Mouse (Mus musculus): ENCODE data around the gene 1700013G24Rik. TPM values are rescaled to one million over a fixed set of nuclear protein-coding genes. Genes with fewer than 3 reads are reported as not detected.
A peak's percentile ranks its signal among the peaks of the same experiment; 100 is the strongest.
"Not testable (repeated sequence)": the region's sequence is repeated elsewhere in the genome, so short reads cannot be mapped to it uniquely, and the experiment has no call there.

Gene 1700013G24Rik
- total RNA-seq (2021) (not detected), polyA plus RNA-seq (2012; rRNA removed) (not detected in 2 replicates)
- long read RNA-seq, result 0 reads

GRCm38 (mm10) chr4:137453234-137453767, at the start of gene 1700013G24Rik:
1700013G24Rik (plus strand) TSS chr4:137453284.
- no peak for DNase-seq

GRCm38 (mm10) chr4:137405571-137405970, 47.5 kb upstream of the 1700013G24Rik start:
- DNase-seq, result no peak

- DNase-seq, result no peak
Observed at GRCm38 (mm10) chr4:137409691-137410090, 43.4 kb upstream of the 1700013G24Rik start, which contains the start of gene Cela3a. Cela3a (minus strand) TSS chr4:137409791.

DNA sequence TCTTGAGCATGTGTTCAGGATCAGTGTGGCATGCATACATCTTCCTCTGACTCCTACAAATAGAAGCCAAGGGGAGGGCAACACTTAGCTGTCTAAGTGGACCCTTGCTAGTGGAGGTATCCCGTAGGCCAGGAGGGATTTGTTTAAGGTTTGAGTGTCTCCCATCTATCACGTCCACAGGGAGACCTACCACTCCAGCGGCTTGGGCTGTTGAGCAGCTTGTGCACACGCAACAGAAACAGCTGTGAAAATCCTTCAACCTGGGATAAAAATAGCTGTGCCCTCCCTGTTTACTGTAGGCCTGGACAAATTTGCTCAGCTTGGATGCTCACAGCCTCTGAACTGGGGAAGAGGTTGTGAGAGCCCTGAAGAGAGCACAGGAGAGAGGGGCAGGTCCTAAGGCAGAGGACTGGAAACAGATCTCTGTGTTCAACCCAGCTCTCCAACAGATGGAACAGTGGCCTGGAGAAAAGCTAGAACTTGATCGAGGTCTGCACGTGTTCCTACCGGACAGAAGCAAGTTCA, 40.8 kb upstream of the 1700013G24Rik start:
- not testable (repeated sequence) for DNase-seq

DNA sequence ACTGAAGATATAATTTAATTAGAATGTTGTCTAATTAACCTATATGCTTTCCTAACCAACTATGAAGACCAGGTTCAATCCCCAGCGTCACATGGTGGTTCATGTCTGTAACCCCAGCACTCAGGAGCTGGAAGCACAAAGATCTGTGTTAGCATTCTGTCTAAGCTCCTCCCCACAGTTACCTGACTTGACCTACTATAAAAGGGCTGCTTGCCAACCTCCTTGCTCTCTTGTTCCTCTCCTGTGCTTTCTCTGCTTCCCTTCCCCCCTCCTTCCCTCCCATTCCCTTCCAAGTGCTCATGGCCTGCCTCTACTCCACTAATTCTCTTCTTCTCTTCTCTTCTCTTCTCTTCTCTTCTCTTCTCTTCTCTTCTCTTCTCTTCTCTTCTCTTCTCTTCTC, 38.1 kb upstream of the 1700013G24Rik start:
- DNase-seq, result no peak

DNA sequence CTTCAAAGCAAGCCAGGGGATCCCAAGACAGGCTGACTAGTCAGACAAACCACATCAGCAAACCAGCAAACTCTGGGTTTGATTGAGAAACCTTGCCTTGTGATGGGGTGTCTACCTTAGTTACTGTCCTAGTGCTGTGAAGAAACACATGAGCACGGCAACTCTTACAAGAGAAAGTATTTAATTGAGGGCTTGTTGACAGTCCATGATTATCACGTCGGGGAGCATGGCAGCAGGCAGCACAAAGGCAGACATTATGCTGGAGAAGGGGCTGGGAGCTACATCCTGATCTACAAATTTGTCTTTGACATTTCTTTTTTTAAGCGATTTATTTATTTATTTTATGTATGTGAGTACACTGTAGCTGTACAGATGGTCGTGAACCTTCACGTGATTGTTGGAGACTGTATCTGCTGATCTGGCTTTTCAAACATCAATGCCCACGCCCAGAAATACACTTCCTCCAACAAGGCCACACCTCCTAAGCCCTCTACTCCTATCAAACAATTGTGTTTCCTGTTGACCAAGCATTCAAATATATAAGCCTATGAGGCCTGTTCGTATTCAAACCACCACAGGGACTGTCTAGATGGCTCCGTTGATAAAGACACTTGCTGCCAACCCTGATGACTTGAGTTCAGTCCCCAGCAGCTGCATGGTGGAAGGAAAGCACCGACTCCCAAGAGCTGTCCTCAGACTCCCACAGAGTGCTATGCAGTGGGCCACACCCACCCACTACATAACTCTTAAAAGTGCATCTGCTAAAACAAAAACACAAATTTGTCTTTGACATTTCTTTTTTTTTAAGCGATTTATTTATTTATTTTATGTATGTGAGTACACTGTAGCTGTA, 35.1 kb upstream of the 1700013G24Rik start:
- DNase-seq, result no peak

GRCm38 (mm10) chr4:137430502-137430901, 22.6 kb upstream of the 1700013G24Rik start, which contains the start of gene Cela3b:
Cela3b (minus strand) TSS chr4:137430540.
- DNase-seq, result no peak

GRCm38 (mm10) chr4:137432700-137433550, 20.2 kb upstream of the 1700013G24Rik start:
- DNase-seq, result peak; percentile 30

DNA sequence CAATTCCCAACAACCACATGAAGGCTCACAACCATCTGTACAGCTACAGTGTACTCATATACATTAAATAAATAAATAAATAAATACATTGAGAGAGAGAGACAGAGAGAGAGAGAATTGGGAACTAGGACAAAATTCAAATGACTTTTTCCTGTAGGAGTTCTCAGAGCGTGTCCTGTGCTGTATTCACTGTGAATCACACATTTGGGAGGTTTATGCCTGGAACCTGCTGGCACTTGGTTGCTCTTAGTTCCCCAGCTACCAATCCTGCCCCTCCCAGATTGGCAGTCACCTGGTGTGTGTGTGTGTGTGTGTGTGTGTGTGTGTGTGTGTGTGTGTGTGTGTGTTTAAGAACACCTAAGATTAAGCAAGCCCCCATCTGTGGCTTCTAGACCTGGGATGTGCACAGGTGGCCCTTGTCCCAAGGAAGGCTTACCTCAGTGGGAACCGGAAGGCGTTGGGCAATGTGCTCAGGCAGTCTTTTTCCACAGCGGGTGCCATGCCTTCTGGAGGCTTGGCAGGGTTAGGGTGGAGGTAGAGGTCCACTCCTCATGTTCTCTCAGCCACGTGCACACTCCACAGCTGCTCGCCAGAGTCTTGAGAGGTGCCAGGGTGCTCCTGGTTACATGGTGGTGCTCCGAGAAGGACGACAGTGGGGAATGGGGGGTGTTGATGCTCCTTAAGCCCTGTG, 16.0 kb upstream of the 1700013G24Rik start:
- DNase-seq, result no peak

DNA sequence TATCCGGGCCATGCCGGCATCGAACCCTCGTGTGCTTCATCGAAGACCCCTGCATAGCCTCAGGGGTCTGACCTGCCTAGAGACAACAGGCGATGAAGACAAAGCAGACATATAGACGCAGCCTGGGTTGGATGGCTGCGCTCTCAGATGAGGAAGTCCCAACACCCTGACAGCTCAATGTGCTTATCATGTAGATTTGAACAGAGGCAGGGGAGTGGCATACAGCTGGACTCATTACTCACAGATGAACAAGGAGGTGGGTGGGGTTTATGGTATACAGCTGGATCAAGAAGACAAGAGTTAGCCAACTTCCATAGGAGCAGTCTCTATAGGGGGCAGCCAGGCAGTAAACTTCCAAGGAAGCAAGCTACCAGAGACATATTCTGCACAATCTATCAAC, 14.2 kb upstream of the 1700013G24Rik start:
- no peak for DNase-seq

DNA sequence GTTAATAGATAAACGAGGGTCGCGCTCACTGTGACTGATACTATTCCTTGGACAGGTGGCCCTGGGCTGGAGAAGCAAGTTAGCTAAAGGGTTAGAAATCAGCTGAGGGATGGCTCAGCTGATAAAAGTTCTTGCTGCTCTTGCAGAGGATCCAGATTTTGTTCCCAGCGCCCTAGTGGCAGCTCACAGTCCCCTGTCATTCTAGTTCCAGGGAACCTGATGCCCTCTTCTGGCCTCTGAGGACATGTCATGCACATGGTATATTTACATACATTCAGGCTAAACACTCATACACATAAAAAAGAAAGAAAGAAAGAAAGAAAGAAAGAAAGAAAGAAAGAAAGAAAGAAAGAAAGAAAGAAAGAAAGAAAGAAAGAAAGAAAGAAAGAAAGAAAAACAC, 11.8 kb upstream of the 1700013G24Rik start:
- no peak for DNase-seq

DNA sequence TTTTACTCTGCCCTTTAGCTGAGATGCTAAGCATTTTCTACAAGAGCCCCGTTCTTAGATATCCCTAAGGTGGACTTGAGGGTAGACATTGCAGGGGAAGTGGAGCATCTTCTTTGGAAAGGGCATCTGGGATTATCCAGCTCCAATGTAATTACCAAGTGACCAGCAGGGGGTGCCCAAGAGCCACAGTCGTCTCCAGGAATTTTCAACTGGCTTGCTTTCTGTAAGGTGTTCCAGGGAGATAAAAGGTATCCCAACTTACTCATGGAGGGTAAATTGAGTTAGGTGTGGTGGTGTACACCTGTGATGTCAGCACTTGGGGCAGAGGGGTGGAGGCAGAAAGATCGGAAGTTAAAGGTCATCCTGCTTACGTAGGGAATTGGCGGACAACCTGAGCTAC, 9.5 kb upstream of the 1700013G24Rik start:
- DNase-seq, result peak; percentile 73

GRCm38 (mm10) chr4:137445881-137446280, 7.2 kb upstream of the 1700013G24Rik start:
- no peak for DNase-seq

GRCm38 (mm10) chr4:137447363-137448196, 5.5 kb upstream of the 1700013G24Rik start:
- DNase-seq, result no peak

GRCm38 (mm10) chr4:137448197-137448596, 4.9 kb upstream of the 1700013G24Rik start:
- peak; percentile 87 for DNase-seq

GRCm38 (mm10) chr4:137448641-137449040, 4.4 kb upstream of the 1700013G24Rik start:
- DNase-seq, result no peak

DNA sequence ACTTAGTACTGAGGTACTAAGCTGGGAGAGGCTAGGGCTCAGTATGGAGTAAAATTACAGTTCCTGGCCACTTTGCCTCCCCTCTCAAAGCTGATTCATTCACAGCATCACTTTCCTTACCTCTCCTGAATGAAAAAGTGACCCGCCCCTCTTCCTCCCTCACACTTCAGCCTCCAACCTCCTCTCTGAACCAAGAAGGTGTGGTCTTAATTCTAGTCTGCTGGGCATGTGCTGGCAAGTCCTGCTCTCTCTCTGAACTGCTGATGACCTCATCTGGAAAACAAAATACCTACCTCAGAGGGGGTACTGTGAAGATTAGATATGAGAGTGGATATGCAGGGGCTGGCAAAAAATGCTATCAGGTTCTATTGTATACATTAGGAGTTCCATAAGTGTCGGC, 4.0 kb upstream of the 1700013G24Rik start:
- no peak for DNase-seq

DNA sequence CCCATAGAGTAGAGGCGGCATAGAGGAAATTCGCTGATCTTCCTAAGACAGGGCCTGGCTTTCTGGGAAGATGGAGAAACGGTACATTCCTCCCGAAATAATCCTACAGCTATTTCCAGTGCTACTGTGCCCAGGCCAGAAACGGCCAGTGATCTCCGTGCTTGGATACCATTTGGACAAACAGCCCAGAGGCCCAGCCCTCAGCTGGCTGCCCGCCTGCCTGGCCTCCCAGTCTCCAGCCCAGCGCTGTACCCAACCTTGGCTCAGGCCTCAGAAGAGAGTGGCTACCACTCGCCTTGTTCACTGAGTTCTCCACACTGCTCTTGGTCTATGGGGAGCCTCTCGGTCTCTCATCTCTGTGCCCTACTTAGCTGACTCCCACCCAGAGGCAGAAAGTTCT, 3.4 kb upstream of the 1700013G24Rik start:
- DNase-seq, result no peak

DNA sequence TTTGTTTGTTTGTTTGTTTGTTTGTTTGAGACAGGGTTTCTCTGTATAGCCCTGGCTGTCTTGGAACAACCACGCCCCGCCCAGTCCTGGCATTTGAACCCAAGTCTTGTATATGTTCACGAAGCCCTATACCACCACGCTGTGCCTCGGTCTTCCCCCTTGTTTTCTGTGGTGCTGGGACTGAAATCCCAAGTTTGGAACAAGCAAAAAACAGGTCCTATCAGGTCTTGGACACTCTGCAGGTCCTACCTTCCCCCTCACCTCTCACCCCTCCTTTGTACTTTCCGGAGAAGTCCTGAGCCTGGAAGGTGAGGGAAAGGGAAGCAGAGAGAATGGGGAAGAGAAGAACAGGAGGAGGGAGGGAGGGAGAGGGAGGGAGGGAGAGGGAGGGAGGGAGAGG, 894 bp upstream of the 1700013G24Rik start:
- no peak for DNase-seq

GRCm38 (mm10) chr4:137454582-137454981, 1.5 kb downstream of the 1700013G24Rik start:
- no peak for DNase-seq

- DNase-seq, result no peak
Observed at GRCm38 (mm10) chr4:137456581-137456980, 3.5 kb downstream of the 1700013G24Rik start.

Data from adrenal gland, adult 2 months (tissue).